ENCODE assay signal across 23 mouse cellular contexts in genomic region chrX:106129877-106130276, GRCm38 (mm10).
"Had no signal": no experiment of that assay in that cellular context is flagged by ENCODE, and none has a peak within 500 bp of the region (broad histone marks: within the 10 kb centered on the region; RNA-seq: fewer than 3 reads in every experiment).

No protein-coding gene starts in this region.

- H3K4me1 ChIP-seq: heart, embryonic 13.5 days; heart, embryonic 15.5 days; hindbrain, embryonic 13.5 days; hindbrain, embryonic 15.5 days; kidney, embryonic 15.5 days; limb, embryonic 10.5 days; limb, embryonic 12.5 days had no signal

- H3K27ac ChIP-seq: heart, adult 2 months; heart, embryonic 13.5 days; heart, embryonic 15.5 days; hindbrain, embryonic 13.5 days; hindbrain, embryonic 15.5 days; hindbrain, postnatal 0 days; kidney, embryonic 15.5 days; kidney, postnatal 0 days; left cerebral cortex, adult 2 months; limb, embryonic 10.5 days; limb, embryonic 12.5 days had no signal

- DNase-seq: gastrocnemius, postnatal 14 days; heart, adult 11 months; heart, adult 2 months; heart, postnatal 14 days; heart, postnatal 36 days; kidney, adult 11 months; kidney, adult 2 months; kidney, adult 9 months; kidney, postnatal 14 days; kidney, postnatal 36 days; layer of hippocampus, adult 9-11 months; liver had no signal

- H3K27me3 ChIP-seq: heart, embryonic 13.5 days; heart, embryonic 15.5 days; hindbrain, embryonic 13.5 days; hindbrain, embryonic 15.5 days; limb, embryonic 12.5 days had no signal

- H3K36me3 ChIP-seq: heart, embryonic 15.5 days; hindbrain, embryonic 15.5 days; kidney, embryonic 15.5 days had no signal

- H3K4me3 ChIP-seq: heart, adult 2 months; heart, embryonic 13.5 days; heart, embryonic 15.5 days; hindbrain, embryonic 13.5 days; hindbrain, embryonic 15.5 days; kidney, embryonic 15.5 days; left cerebral cortex, adult 2 months; limb, embryonic 10.5 days; limb, embryonic 12.5 days had no signal

- ATAC-seq: hindbrain, postnatal 0 days; intestine, embryonic 16.5 days had no signal

- H3K9me3 ChIP-seq: heart, embryonic 13.5 days; heart, embryonic 15.5 days; hindbrain, embryonic 13.5 days; hindbrain, embryonic 15.5 days; kidney, embryonic 15.5 days; limb, embryonic 10.5 days; limb, embryonic 12.5 days had no signal
